Mouse (Mus musculus) bone marrow, adult 2 months (tissue): Measurements from ENCODE around the gene Atp13a3.

ENCODE experiments used
- CTCF ChIP-seq: fragments of 200-500 bp; IDR thresholded peaks from 2 replicates; pipeline ENCODE4 v1.5.1; 2011; ENCODE audit warnings: low read length, control low read depth; ENCODE audit not compliant: control insufficient read depth, insufficient read depth
- POLR2A ChIP-seq: fragments of 200-500 bp; IDR thresholded peaks from 2 replicates; pipeline ENCODE4 v1.6.1; 2011; ENCODE audit warnings: low read depth, mild to moderate bottlenecking, control low read depth, low read length, borderline replicate concordance; ENCODE audit not compliant: control insufficient read depth

- TF ChIP-seq CTCF, result no peak
- TF ChIP-seq POLR2A, result no peak
Measured at GRCm38 (mm10) chr16:30302686-30303085, 103.1 kb downstream of the Atp13a3 start.
